Mouse (Mus musculus): ENCODE measurements at regions not wholly inside any gene's neighbourhood (a gene's known extent, or its start where the extent isn't known, plus 50 kb on each side); places are given as distances from the start of the nearest gene placed in this dataset.
"Not testable (repeated sequence)": the region's sequence is repeated elsewhere in the genome, so short reads cannot be mapped to it uniquely, and the experiment has no call there.

GRCm38 (mm10) chr14:59045687-59046086, 97.0 kb downstream of the 1700129C05Rik start:
- Histone ChIP-seq H3K4me1 (ENCODE audit: control insufficient read depth, insufficient read depth, low read length) (no peaks in the 10 kb centered on the region), H3K27ac (ENCODE audit: insufficient read depth, low read length) (no peak overlapping the region), H3K4me3 (ENCODE audit: insufficient read depth, low read length) (no peak overlapping the region)
- no peak for TF ChIP-seq CTCF (IDR thresholded peaks at IDR 0.05; ENCODE audit: extremely low read depth, insufficient read depth, low read length)
- no peak for TF ChIP-seq POLR2A (IDR thresholded peaks at IDR 0.05; ENCODE audit: extremely low read depth, insufficient read depth, low read length)

- Histone ChIP-seq H3K27ac (ENCODE audit: insufficient read depth, low read length) (no peak overlapping the region), H3K4me1 (ENCODE audit: control insufficient read depth, insufficient read depth, low read length) (no peaks in the 10 kb centered on the region), H3K4me3 (ENCODE audit: insufficient read depth, low read length) (no peak overlapping the region)
- TF ChIP-seq POLR2A (IDR thresholded peaks at IDR 0.05; ENCODE audit: extremely low read depth, insufficient read depth, low read length), result no peak
- TF ChIP-seq CTCF (IDR thresholded peaks at IDR 0.05; ENCODE audit: extremely low read depth, insufficient read depth, low read length), result no peak
Measured at GRCm38 (mm10) chr14:59045235-59045634, 97.5 kb downstream of the 1700129C05Rik start.

GRCm38 (mm10) chr14:59042152-59042551, 100.5 kb downstream of the 1700129C05Rik start:
- TF ChIP-seq POLR2A (IDR thresholded peaks at IDR 0.05; ENCODE audit: extremely low read depth, insufficient read depth, low read length) (no peak), CTCF (IDR thresholded peaks at IDR 0.05; ENCODE audit: extremely low read depth, insufficient read depth, low read length) (no peak)
- Histone ChIP-seq H3K27ac (ENCODE audit: insufficient read depth, low read length) (no peak overlapping the region), H3K4me1 (ENCODE audit: control insufficient read depth, insufficient read depth, low read length) (no peaks in the 10 kb centered on the region), H3K4me3 (ENCODE audit: insufficient read depth, low read length) (no peak overlapping the region)

- not testable (repeated sequence) for H3K4me3 ChIP-seq (ENCODE audit: insufficient read depth, low read length); H3K4me1 ChIP-seq (ENCODE audit: control insufficient read depth, insufficient read depth, low read length); H3K27ac ChIP-seq (ENCODE audit: insufficient read depth, low read length)
Measured at GRCm38 (mm10) chr14:59025757-59026156, 116.9 kb downstream of the 1700129C05Rik start.

- no peak for TF ChIP-seq CTCF (IDR thresholded peaks at IDR 0.05; ENCODE audit: extremely low read depth, insufficient read depth, low read length)
- no peak for TF ChIP-seq POLR2A (IDR thresholded peaks at IDR 0.05; ENCODE audit: extremely low read depth, insufficient read depth, low read length)
- H3K4me1 ChIP-seq (ENCODE audit: control insufficient read depth, insufficient read depth, low read length), result no peaks in the 10 kb centered on the region
- H3K27ac ChIP-seq (ENCODE audit: insufficient read depth, low read length), result no peak overlapping the region
- no peak overlapping the region for H3K4me3 ChIP-seq (ENCODE audit: insufficient read depth, low read length)
Measured at GRCm38 (mm10) chr14:59009534-59009933, 133.2 kb downstream of the 1700129C05Rik start.

- Histone ChIP-seq H3K27ac (ENCODE audit: insufficient read depth, low read length) (no peak overlapping the region), H3K4me1 (ENCODE audit: control insufficient read depth, insufficient read depth, low read length) (no peaks in the 10 kb centered on the region), H3K4me3 (ENCODE audit: insufficient read depth, low read length) (no peak overlapping the region)
- no peak for TF ChIP-seq CTCF (IDR thresholded peaks at IDR 0.05; ENCODE audit: extremely low read depth, insufficient read depth, low read length)
- no peak for TF ChIP-seq POLR2A (IDR thresholded peaks at IDR 0.05; ENCODE audit: extremely low read depth, insufficient read depth, low read length)
Measured at GRCm38 (mm10) chr14:58999106-58999778, 143.5 kb downstream of the 1700129C05Rik start.

GRCm38 (mm10) chr14:58994994-58995393, 147.7 kb downstream of the 1700129C05Rik start:
- H3K4me1 ChIP-seq (ENCODE audit: control insufficient read depth, insufficient read depth, low read length), result no peaks in the 10 kb centered on the region
- no peak for TF ChIP-seq CTCF (IDR thresholded peaks at IDR 0.05; ENCODE audit: extremely low read depth, insufficient read depth, low read length)
- no peak for TF ChIP-seq POLR2A (IDR thresholded peaks at IDR 0.05; ENCODE audit: extremely low read depth, insufficient read depth, low read length)
- H3K27ac ChIP-seq (ENCODE audit: insufficient read depth, low read length), result no peak overlapping the region
- H3K4me3 ChIP-seq (ENCODE audit: insufficient read depth, low read length), result no peak overlapping the region

GRCm38 (mm10) chr14:58989644-58990217, 153.0 kb downstream of the 1700129C05Rik start:
- no peak for TF ChIP-seq POLR2A (IDR thresholded peaks at IDR 0.05; ENCODE audit: extremely low read depth, insufficient read depth, low read length)
- no peak for TF ChIP-seq CTCF (IDR thresholded peaks at IDR 0.05; ENCODE audit: extremely low read depth, insufficient read depth, low read length)
- no peak overlapping the region for H3K27ac ChIP-seq (ENCODE audit: insufficient read depth, low read length)
- no peaks in the 10 kb centered on the region for H3K4me1 ChIP-seq (ENCODE audit: control insufficient read depth, insufficient read depth, low read length)
- H3K4me3 ChIP-seq (ENCODE audit: insufficient read depth, low read length), result no peak overlapping the region

- no peak for TF ChIP-seq POLR2A (IDR thresholded peaks at IDR 0.05; ENCODE audit: extremely low read depth, insufficient read depth, low read length)
- no peak for TF ChIP-seq CTCF (IDR thresholded peaks at IDR 0.05; ENCODE audit: extremely low read depth, insufficient read depth, low read length)
- Histone ChIP-seq H3K4me3 (ENCODE audit: insufficient read depth, low read length) (no peak overlapping the region), H3K4me1 (ENCODE audit: control insufficient read depth, insufficient read depth, low read length) (no peaks in the 10 kb centered on the region), H3K27ac (ENCODE audit: insufficient read depth, low read length) (no peak overlapping the region)
Measured at GRCm38 (mm10) chr14:58987688-58988087, 155.0 kb downstream of the 1700129C05Rik start.

GRCm38 (mm10) chr14:58985838-58986237, 156.9 kb downstream of the 1700129C05Rik start:
- Histone ChIP-seq H3K4me1 (ENCODE audit: control insufficient read depth, insufficient read depth, low read length) (no peaks in the 10 kb centered on the region), H3K27ac (ENCODE audit: insufficient read depth, low read length) (no peak overlapping the region), H3K4me3 (ENCODE audit: insufficient read depth, low read length) (no peak overlapping the region)
- no peak for TF ChIP-seq POLR2A (IDR thresholded peaks at IDR 0.05; ENCODE audit: extremely low read depth, insufficient read depth, low read length)
